Mouse (Mus musculus): Measurements from ENCODE around the gene Tbc1d23. TPM values are rescaled to one million over a fixed set of nuclear protein-coding genes. Genes with fewer than 3 reads are reported as not detected.
"Not testable (repeated sequence)": the region's sequence is repeated elsewhere in the genome, so short reads cannot be mapped to it uniquely, and the experiment has no call there.

The Tbc1d23 gene
- polyA plus RNA-seq, 2 experiments: 5.4 to 6.6 TPM

GRCm38 (mm10) chr16:57175751-57176150, 55.6 kb downstream of the Tbc1d23 start:
- Histone ChIP-seq H3K36me3 (replicated peaks; ENCODE audit: control insufficient read depth, insufficient read depth, low read depth) (no peaks in the 10 kb centered on the region), H3K27ac (no peak overlapping the region), H3K27me3 (ENCODE audit: control insufficient read depth, insufficient read depth, low read length) (no peaks in the 10 kb centered on the region), H3K9me3 (ENCODE audit: control insufficient read depth, low read length) (no peaks in the 10 kb centered on the region), H3K4me3 (ENCODE audit: insufficient read depth in 1 of 2, low read depth in 2 of 2, low read length in 2 of 2) (no peak overlapping the region), H3K4me2 (ENCODE audit: low read depth) (no peak overlapping the region), H3K4me1 (replicated peaks; ENCODE audit: control insufficient read depth in 2 of 2, insufficient read depth in 2 of 2, low read length in 1 of 2) (0 out of 4 replicates have a peak, but pooled peaks cover 0 to 2% of the 10 kb centered on the region in 2 experiments), H3K9ac (replicated peaks) (no peak overlapping the region)
- ATAC-seq (ENCODE audit: insufficient read depth) (no peak), DNase-seq (ENCODE audit: low read depth in 3 of 3, low spot score in 3 of 3) (no peak)
- TF ChIP-seq EP300 (IDR thresholded peaks at IDR 0.05; ENCODE audit: low read depth): no peak
- TF ChIP-seq CTCF (IDR thresholded peaks at IDR 0.05; ENCODE audit: low read depth): no peak
- 73% methylated on average over 2 of the region's 2 CpGs for WGBS (ENCODE audit: insufficient replicate concordance)

GRCm38 (mm10) chr16:57174480-57174879, 56.8 kb downstream of the Tbc1d23 start:
- not testable (repeated sequence) for H3K27me3 ChIP-seq (ENCODE audit: control insufficient read depth, insufficient read depth, low read length); H3K4me3 ChIP-seq (ENCODE audit: insufficient read depth in 1 of 2, low read depth in 2 of 2, low read length in 2 of 2); H3K36me3 ChIP-seq (replicated peaks; ENCODE audit: control insufficient read depth, insufficient read depth, low read depth); H3K9ac ChIP-seq (replicated peaks); H3K9me3 ChIP-seq (ENCODE audit: control insufficient read depth, low read length); H3K4me2 ChIP-seq (ENCODE audit: low read depth); H3K4me1 ChIP-seq (replicated peaks; ENCODE audit: control insufficient read depth in 2 of 2, insufficient read depth in 2 of 2, low read length in 1 of 2); H3K27ac ChIP-seq; DNase-seq (ENCODE audit: low read depth in 3 of 3, low spot score in 3 of 3); ATAC-seq (ENCODE audit: insufficient read depth)

- TF ChIP-seq CTCF (IDR thresholded peaks at IDR 0.05; ENCODE audit: low read depth): no peak
- TF ChIP-seq EP300 (IDR thresholded peaks at IDR 0.05; ENCODE audit: low read depth): no peak
- Histone ChIP-seq H3K4me3 (ENCODE audit: insufficient read depth in 1 of 2, low read depth in 2 of 2, low read length in 2 of 2) (no peak overlapping the region), H3K4me1 (replicated peaks; ENCODE audit: control insufficient read depth in 2 of 2, insufficient read depth in 2 of 2, low read length in 1 of 2) (peaks cover 0 to 4% of the 10 kb centered on the region in 2 experiments; a peak in 2 of 4 replicates), H3K27ac (no peak overlapping the region), H3K36me3 (replicated peaks; ENCODE audit: control insufficient read depth, insufficient read depth, low read depth) (no peaks in the 10 kb centered on the region), H3K4me2 (ENCODE audit: low read depth) (no peak overlapping the region), H3K9me3 (ENCODE audit: control insufficient read depth, low read length) (no peaks in the 10 kb centered on the region), H3K9ac (replicated peaks) (no peak overlapping the region), H3K27me3 (ENCODE audit: control insufficient read depth, insufficient read depth, low read length) (no peaks in the 10 kb centered on the region)
- no peak for DNase-seq (ENCODE audit: low read depth in 3 of 3, low spot score in 3 of 3)
- WGBS (ENCODE audit: insufficient replicate concordance): 79% methylated on average over 6 of the region's 6 CpGs
- ATAC-seq (ENCODE audit: insufficient read depth): no peak
Measured at GRCm38 (mm10) chr16:57171570-57171969, 59.7 kb downstream of the Tbc1d23 start.

- Histone ChIP-seq H3K4me1 (replicated peaks; ENCODE audit: control insufficient read depth in 2 of 2, insufficient read depth in 2 of 2, low read length in 1 of 2) (peaks cover 3 to 4% of the 10 kb centered on the region in 2 experiments; a peak in 3 of 4 replicates), H3K27ac (no peak overlapping the region), H3K27me3 (ENCODE audit: control insufficient read depth, insufficient read depth, low read length) (no peaks in the 10 kb centered on the region), H3K4me2 (ENCODE audit: low read depth) (no peak overlapping the region), H3K9me3 (ENCODE audit: control insufficient read depth, low read length) (no peaks in the 10 kb centered on the region), H3K4me3 (ENCODE audit: insufficient read depth in 1 of 2, low read depth in 2 of 2, low read length in 2 of 2) (no peak overlapping the region), H3K36me3 (replicated peaks; ENCODE audit: control insufficient read depth, insufficient read depth, low read depth) (no peaks in the 10 kb centered on the region), H3K9ac (replicated peaks) (no peak overlapping the region)
- WGBS (ENCODE audit: insufficient replicate concordance): 76% methylated on average over 8 of the region's 8 CpGs
- ATAC-seq (ENCODE audit: insufficient read depth): no peak
- no peak for DNase-seq (ENCODE audit: low read depth in 3 of 3, low spot score in 3 of 3)
- no peak for TF ChIP-seq EP300 (IDR thresholded peaks at IDR 0.05; ENCODE audit: low read depth)
- TF ChIP-seq CTCF (IDR thresholded peaks at IDR 0.05; ENCODE audit: low read depth): no peak
Measured at GRCm38 (mm10) chr16:57171161-57171560, 60.1 kb downstream of the Tbc1d23 start.

- no peak overlapping the region for H3K27ac ChIP-seq
- TF ChIP-seq EP300 (IDR thresholded peaks at IDR 0.05; ENCODE audit: low read depth) (no peak), CTCF (IDR thresholded peaks at IDR 0.05; ENCODE audit: low read depth) (no peak)
- 70% methylated on average over 4 of the region's 4 CpGs for WGBS (ENCODE audit: insufficient replicate concordance)
- DNase-seq (ENCODE audit: low read depth in 3 of 3, low spot score in 3 of 3) (no peak), ATAC-seq (ENCODE audit: insufficient read depth) (no peak)
- no peak overlapping the region for H3K4me2 ChIP-seq (ENCODE audit: low read depth)
- no peaks in the 10 kb centered on the region for H3K27me3 ChIP-seq (ENCODE audit: control insufficient read depth, insufficient read depth, low read length)
- H3K9ac ChIP-seq (replicated peaks): no peak overlapping the region
- H3K4me3 ChIP-seq (ENCODE audit: insufficient read depth in 1 of 2, low read depth in 2 of 2, low read length in 2 of 2): no peak overlapping the region
- no peaks in the 10 kb centered on the region for H3K36me3 ChIP-seq (replicated peaks; ENCODE audit: control insufficient read depth, insufficient read depth, low read depth)
- H3K4me1 ChIP-seq (replicated peaks; ENCODE audit: control insufficient read depth in 2 of 2, insufficient read depth in 2 of 2, low read length in 1 of 2): peaks cover 5 to 8% of the 10 kb centered on the region in 2 experiments; a peak in 3 of 4 replicates
- H3K9me3 ChIP-seq (ENCODE audit: control insufficient read depth, low read length): no peaks in the 10 kb centered on the region
Measured at GRCm38 (mm10) chr16:57168236-57168635, 63.1 kb downstream of the Tbc1d23 start.

Measured in liver, embryonic 14.5 days (tissue).